Mouse (Mus musculus) erythroid progenitor cell, adult 5-6 weeks (primary cell): ENCODE measurements around the gene Duoxa1. TPM values are rescaled to one million over a fixed set of nuclear protein-coding genes. Genes with fewer than 3 reads are reported as not detected.

Experiments used
- ATAC-seq: replicated peaks from 2 replicates; pipeline ENCODE4 v1.8.0; 2016; ENCODE audit warnings: moderate number of reproducible peaks, mild to moderate bottlenecking, moderate TSS enrichment, inconsistent platforms; ENCODE audit not compliant: poor library complexity, low FRiP score, severe bottlenecking
- total RNA-seq, 2 experiments: library from RNA; stranded (forward) in 1 of 2; stranded (reverse) in 1 of 2; fragments of 150-400 nt in 1 of 2; fragments of 186-747, 209-891 nt in 1 of 2; gene quantifications; 2 replicates each; pipeline versions ENCODE4 v1.2.3 to v1.2.4; 2015 to 2017; ENCODE audit warnings: low replicate concordance in 2 of 2

Gene Duoxa1
- total RNA-seq, 2 experiments from 2014 or later = not detected

DNA sequence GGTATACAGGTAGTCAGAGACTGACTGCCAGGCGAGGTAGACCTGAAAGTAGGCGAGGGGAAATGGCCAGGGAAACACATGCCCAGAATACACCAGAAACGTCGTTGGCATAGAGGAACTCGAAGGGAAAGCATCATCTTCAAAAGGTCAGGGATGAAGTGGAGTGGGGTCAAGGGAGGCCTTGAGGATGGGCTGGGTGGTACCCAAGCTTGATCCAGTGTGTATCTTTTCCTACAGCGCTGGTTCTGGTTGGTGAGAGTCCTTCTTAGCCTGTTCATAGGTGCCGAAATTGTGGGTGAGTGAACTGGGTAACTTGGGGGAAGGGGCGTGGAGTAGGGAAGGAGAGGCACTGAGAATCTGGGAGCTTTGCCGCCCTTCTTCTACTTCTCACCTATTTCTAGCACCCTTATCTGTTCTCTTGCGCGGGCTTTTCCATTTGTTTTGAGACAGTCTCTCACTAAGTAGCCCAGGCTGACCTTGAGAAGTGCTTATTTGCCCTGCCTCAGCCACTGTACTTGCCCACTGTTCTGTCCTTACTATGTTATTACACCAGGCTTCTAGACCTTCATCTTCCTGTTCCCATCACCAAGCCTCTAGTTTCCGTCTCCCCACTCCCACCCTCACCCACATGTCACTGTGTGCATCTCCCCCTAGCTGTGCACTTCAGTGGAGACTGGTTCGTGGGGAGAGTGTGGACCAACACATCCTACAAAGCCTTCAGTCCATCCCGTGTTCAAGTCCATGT lies 13.4 kb downstream of the Duoxa1 start:
- no peak for ATAC-seq

- no peak for ATAC-seq
These were observed 14.7 kb downstream of the Duoxa1 start, which contains the start of gene Duoxa2 for GRCm38 (mm10) chr2:122298596-122299490. Gene Duoxa2, plus strand, starts transcription at chr2:122298900.

DNA sequence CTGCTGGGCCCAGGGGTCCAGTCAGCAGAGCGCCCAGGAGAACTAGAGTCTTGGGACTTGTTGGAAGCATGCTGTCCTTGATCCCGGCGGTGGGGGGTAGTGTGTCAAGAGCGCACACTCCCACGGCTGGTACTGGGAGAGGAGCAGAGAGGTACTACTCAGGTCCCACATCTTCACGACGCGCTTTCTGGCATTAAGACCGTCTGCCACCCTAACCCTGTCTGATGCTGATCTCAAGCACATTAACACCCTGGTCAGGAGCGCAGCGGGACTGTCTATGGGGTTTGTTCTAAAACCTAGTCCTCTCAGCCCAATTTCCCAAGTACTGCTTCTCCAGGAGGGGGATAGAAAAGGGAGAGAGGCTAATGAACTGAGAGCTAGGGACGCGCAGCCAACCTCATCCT lies 15.4 kb downstream of the Duoxa1 start, which contains the start of gene Duox2:
TSS of gene Duox2 (minus strand) at position 354 of the 404 bp plus-strand sequence.
- no peak for ATAC-seq

DNA sequence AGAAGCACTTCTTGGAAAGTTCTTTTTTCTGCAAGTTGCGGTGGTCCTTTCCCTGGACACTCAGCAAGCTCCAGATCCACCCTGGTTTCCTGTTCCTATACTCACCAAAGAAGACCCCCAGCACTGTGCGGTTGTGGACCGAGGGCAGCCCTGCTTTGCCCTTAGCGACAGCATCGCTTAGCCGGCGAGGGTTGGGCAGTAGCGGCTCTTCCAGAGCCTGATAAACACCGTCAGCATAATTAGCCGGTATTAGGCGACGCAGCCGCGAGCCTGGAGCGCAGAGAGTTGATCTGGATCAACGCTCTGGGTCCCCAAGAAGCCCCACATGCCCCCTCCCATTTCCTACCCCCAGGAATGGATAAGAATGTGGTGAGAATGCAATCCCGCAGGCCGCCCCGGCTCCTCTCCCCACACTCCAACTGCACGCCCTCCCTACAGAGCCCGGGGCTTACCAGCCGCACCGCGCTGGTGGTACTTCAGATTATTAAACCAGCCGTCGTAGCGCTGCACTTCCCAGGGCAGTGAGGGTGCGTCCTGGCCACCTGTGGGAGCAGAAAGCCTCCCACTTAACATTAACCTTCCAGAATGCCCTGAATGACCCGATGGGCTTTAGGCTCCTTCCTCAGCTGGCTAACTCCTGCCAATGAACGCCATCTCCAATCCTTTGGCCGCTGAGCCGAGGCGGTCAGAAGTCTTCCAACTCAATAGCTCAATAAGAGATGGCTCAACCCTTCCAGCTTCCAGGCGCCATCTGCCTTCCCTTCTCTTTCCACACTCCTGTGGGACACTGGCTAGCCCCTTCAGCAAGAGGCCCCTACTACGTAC lies 16.0 kb downstream of the Duoxa1 start:
- no peak for ATAC-seq

DNA sequence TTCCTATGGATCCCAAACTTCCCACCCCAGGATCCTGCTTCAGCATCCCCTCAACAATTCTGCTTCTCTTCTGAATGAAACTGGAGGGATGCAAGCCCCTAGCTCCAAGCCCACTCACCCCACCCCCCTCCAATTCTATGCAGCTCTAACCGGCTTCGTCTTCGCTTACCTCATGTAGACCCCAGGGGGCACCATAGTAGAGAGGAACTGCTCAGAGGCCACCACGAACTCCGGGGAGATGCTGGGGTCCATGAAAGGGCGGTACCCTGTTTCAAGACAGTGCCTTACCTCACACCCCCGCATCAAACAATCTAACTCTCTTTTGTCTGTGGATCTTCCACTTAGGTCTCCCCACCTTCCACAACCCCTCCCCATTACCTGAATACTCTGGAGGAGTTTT lies 18.6 kb downstream of the Duoxa1 start:
- ATAC-seq = no peak

- no peak for ATAC-seq
These were observed 27.4 kb downstream of the Duoxa1 start for GRCm38 (mm10) chr2:122286137-122286536.

DNA sequence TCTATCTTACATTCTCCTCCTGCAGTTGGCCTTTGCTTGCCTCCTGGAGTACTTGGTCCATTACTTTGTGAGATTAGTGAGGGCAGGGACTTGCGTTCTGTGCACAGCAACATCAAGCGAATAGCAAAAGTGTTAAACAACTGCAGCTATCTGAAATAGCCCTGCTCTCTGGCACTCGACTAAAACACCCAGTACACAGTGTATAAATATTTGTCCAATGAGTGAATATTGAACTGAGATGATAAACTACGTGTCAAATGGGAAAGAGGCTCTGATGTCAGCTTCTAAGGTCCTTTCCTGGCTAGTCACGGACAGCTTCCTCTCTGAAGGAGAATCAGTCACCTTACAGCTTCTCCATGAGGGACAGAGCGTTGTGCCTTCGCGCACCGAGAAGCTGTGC lies 29.4 kb downstream of the Duoxa1 start:
- ATAC-seq = no peak

- no peak for ATAC-seq
These were observed 34.8 kb downstream of the Duoxa1 start for GRCm38 (mm10) chr2:122278769-122279168.

DNA sequence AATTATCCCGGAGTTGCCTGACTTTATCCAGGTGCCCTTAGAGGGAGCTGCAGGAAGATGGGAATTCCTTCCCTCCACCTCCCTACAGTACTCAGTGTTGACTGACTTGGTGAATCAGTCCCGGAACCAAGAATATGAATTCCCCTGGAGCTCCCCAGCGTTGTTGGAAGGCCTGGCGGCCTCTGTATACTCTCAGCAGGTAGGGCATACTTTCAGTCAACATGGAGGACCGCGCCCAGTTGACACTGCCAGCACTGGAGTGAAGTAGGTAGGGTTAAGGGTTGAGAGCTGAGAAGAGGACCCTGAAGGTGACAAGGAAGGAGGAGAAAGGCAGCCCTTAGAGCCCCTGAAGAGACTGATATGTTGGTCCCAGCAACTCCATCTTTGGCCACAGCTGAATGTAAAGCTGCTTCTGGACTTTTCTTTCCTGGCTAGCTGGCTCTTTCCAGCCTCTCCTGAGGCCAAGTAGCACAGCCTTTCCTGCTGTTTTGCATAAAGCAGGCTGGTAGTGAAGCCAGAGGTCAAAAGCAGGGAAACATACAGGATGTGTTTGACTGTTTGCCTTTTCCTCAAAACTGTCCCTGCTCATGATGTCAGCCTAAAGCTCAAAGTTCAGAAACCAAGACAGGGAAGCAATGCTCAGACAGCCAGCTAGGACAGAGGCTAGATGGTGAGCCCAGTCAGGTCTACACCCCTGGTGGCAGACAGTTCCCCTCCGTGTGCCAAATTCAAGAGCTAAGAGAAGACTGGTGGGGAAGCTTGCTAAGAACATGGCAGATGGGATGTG lies 46.9 kb downstream of the Duoxa1 start:
- ATAC-seq = no peak

DNA sequence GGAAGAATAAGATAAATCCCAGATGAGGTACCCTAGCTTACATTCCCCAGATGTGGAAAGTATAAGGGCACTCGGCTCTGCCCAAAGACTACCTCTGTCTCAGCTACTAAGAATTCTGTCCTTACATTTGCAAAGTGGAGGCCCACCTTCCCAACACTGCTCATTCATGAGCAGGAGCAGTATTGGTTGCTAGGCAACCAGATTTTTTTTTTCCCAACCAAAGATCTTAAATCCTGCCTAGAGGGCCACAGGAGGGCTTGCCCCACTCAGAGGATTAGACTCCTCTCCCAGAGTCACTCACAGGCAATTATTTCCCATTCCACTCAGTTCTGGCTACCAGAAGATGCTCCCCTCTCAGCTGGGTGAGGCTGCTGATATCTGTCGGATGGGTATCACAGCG lies 48.8 kb downstream of the Duoxa1 start:
- ATAC-seq = no peak

DNA sequence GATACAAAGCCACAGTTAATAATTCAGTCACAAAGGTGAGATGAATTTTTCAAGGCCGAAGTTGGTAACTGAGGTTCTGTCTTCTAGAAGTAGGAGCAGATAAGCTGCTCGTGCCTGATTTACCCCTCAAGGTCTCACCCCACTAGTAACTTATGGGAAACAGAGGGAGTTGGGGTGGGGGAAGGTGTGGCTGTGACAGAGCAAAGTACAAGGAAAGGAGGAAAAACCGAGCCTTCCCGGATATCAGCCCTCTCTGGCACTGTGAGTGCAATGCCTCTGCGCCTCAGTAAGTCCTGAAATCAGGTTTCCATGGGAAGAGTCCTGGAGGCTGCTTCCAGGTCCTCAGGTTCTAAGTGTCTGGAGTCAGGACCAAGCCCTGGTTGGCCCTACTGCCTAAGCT lies 52.8 kb downstream of the Duoxa1 start:
- ATAC-seq = no peak

GRCm38 (mm10) chr2:122255997-122256396 lies 57.5 kb downstream of the Duoxa1 start:
- ATAC-seq = no peak

Other genes starting within 250 kb of the Duoxa1 start
- 3.2 and 5.0 TPM in 2 replicates for gene Spg11, start 195.3 kb downstream of the Duoxa1 start, total RNA-seq (2015; ENCODE audit: low replicate concordance)
- 6.1 and 6.2 TPM in 2 replicates for gene Spg11, start 195.3 kb downstream of the Duoxa1 start, total RNA-seq (2017; ENCODE audit: low replicate concordance)
- gene B2m, start 166.0 kb downstream of the Duoxa1 start, total RNA-seq (2015; ENCODE audit: low replicate concordance) = 1,990 and 2,125 TPM in 2 replicates
- gene B2m, start 166.0 kb downstream of the Duoxa1 start, total RNA-seq (2017; ENCODE audit: low replicate concordance) = 900 and 923 TPM in 2 replicates
- gene Trim69, start 153.0 kb downstream of the Duoxa1 start, total RNA-seq (2015; ENCODE audit: low replicate concordance) = 1.4 TPM in 1 of 2 replicates, not detected in the other
- gene Trim69, start 153.0 kb downstream of the Duoxa1 start, total RNA-seq (2017; ENCODE audit: low replicate concordance) = 1.7 TPM in 1 of 2 replicates, not detected in the other
- gene Patl2, start 127.5 kb downstream of the Duoxa1 start, total RNA-seq (2015; ENCODE audit: low replicate concordance) = not detected in 2 replicates
- not detected in 2 replicates for gene Patl2, start 127.5 kb downstream of the Duoxa1 start, total RNA-seq (2017; ENCODE audit: low replicate concordance)
- not detected in 2 replicates for gene Terb2, start 127.5 kb downstream of the Duoxa1 start, total RNA-seq (2015; ENCODE audit: low replicate concordance)
- gene Terb2, start 127.5 kb downstream of the Duoxa1 start, total RNA-seq (2017; ENCODE audit: low replicate concordance) = not detected in 2 replicates
- 23.8 and 32.3 TPM in 2 replicates for gene Sord, start 79.0 kb downstream of the Duoxa1 start, total RNA-seq (2015; ENCODE audit: low replicate concordance)
- 29.5 and 35.8 TPM in 2 replicates for gene Sord, start 79.0 kb downstream of the Duoxa1 start, total RNA-seq (2017; ENCODE audit: low replicate concordance)
- not detected in 2 replicates for gene Duox2, start 15.3 kb downstream of the Duoxa1 start, total RNA-seq (2015; ENCODE audit: low replicate concordance)
- gene Duox2, start 15.3 kb downstream of the Duoxa1 start, total RNA-seq (2017; ENCODE audit: low replicate concordance) = not detected in 2 replicates
- not detected in 2 replicates for gene Duoxa2, start 14.8 kb downstream of the Duoxa1 start, total RNA-seq (2015; ENCODE audit: low replicate concordance)
- not detected in 2 replicates for gene Duoxa2, start 14.8 kb downstream of the Duoxa1 start, total RNA-seq (2017; ENCODE audit: low replicate concordance)
- not detected in 2 replicates for gene Duox1, start 1.9 kb upstream of the Duoxa1 start, total RNA-seq (2015; ENCODE audit: low replicate concordance)
- not detected in 2 replicates for gene Duox1, start 1.9 kb upstream of the Duoxa1 start, total RNA-seq (2017; ENCODE audit: low replicate concordance)
- 11.3 and 15.1 TPM in 2 replicates for gene Shf, start 55.4 kb upstream of the Duoxa1 start, total RNA-seq (2015; ENCODE audit: low replicate concordance)
- gene Shf, start 55.4 kb upstream of the Duoxa1 start, total RNA-seq (2017; ENCODE audit: low replicate concordance) = 9.0 and 22.3 TPM in 2 replicates
- gene Slc28a2, start 112.7 kb upstream of the Duoxa1 start, total RNA-seq (2015; ENCODE audit: low replicate concordance) = 9.7 and 23.1 TPM in 2 replicates
- gene Slc28a2, start 112.7 kb upstream of the Duoxa1 start, total RNA-seq (2017; ENCODE audit: low replicate concordance) = 8.8 and 10.7 TPM in 2 replicates
- gene Gm14085, start 171.2 kb upstream of the Duoxa1 start, total RNA-seq (2015; ENCODE audit: low replicate concordance) = 1.3 and 3.2 TPM in 2 replicates
- gene Gm14085, start 171.2 kb upstream of the Duoxa1 start, total RNA-seq (2017; ENCODE audit: low replicate concordance) = 0.98 and 1.3 TPM in 2 replicates